ENCODE assay signal across 9 mouse cellular contexts in genomic region chr9:14512633-14513445, GRCm38 (mm10). TPM values are rescaled to one million over a fixed set of nuclear protein-coding genes. Genes with fewer than 3 reads are reported as not detected.
DNase-seq lines count a peak whose midpoint lies in the region; ATAC-seq and TF ChIP-seq lines count a peak whose summit lies in the region.
"Had no signal": no experiment of that assay in that cellular context is flagged by ENCODE, and none has a peak within 500 bp of the region (broad histone marks: within the 10 kb centered on the region; RNA-seq: fewer than 3 reads in every experiment).

No protein-coding gene starts in this region.

- ATAC-seq in heart, postnatal 0 days (ENCODE audit: insufficient read depth, low read depth): 0 out of 2 replicates have a peak, but pooled peaks have one; percentile 20

- no peaks in the 10 kb centered on the region for H3K9me3 ChIP-seq in ES-Bruce4 (replicated peaks; ENCODE audit: control insufficient read depth, insufficient read depth, low read length, poor library complexity, severe bottlenecking)
- no peaks in the 10 kb centered on the region for H3K9me3 ChIP-seq in heart, postnatal 0 days (replicated peaks; ENCODE audit: control insufficient read depth, low read length)

- H3K9ac ChIP-seq in ES-Bruce4 (ENCODE audit: low read depth, poor library complexity, severe bottlenecking): no peak overlapping the region
- H3K9ac ChIP-seq in heart, postnatal 0 days (replicated peaks; ENCODE audit: low read depth, low read length): no peak overlapping the region

- DNase-seq in 3T3-L1 (ENCODE audit: low read depth, low spot score): peak; percentile 80
- peak; percentile 72 for DNase-seq in embryo, embryonic 11 days
- DNase-seq in heart, postnatal 0 days (ENCODE audit: low spot score): peak; percentile 38
- DNase-seq in layer of hippocampus, postnatal 10 days (ENCODE audit: low spot score in 2 of 2): peak; percentile 24 to 50
- peak; percentile 61 for DNase-seq in lung, postnatal 36 days
- DNase-seq in right cerebral cortex, postnatal 4 days: peak; percentile 51
- DNase-seq in thymus, postnatal 0 days (ENCODE audit: low spot score): no peak

- no peaks in the 10 kb centered on the region for H3K4me1 ChIP-seq in ES-Bruce4 (ENCODE audit: control insufficient read depth, insufficient read depth, low read length)
- no peaks in the 10 kb centered on the region for H3K4me1 ChIP-seq in heart, postnatal 0 days (ENCODE audit: control insufficient read depth, insufficient read depth)

- H3K27me3 ChIP-seq in ES-Bruce4 (ENCODE audit: control insufficient read depth, insufficient read depth, low read length, poor library complexity, severe bottlenecking): no peaks in the 10 kb centered on the region
- H3K27me3 ChIP-seq in heart, postnatal 0 days (ENCODE audit: control insufficient read depth, insufficient read depth, low read length): no peaks in the 10 kb centered on the region

- H3K4me2 ChIP-seq in heart, postnatal 0 days (ENCODE audit: low read depth, low read length): no peak overlapping the region

- TF ChIP-seq CTCF in ES-Bruce4 (IDR thresholded peaks at IDR 0.05; ENCODE audit: low read depth, low read length): peak; percentile 63
- TF ChIP-seq CTCF in heart, postnatal 0 days (IDR thresholded peaks at IDR 0.05; ENCODE audit: low read depth): peak; percentile 78

- TF ChIP-seq EP300 in ES-Bruce4 (IDR thresholded peaks at IDR 0.05; ENCODE audit: insufficient read depth, low read depth, low read length): no peak
- no peak for TF ChIP-seq EP300 in heart, postnatal 0 days (IDR thresholded peaks at IDR 0.05; ENCODE audit: low read depth)

- no peak overlapping the region for H3K27ac ChIP-seq in ES-Bruce4 (ENCODE audit: insufficient read depth, low read length)
- no peak overlapping the region for H3K27ac ChIP-seq in heart, postnatal 0 days (ENCODE audit: low read depth)
- H3K27ac ChIP-seq: macrophage had no signal

- H3K4me3 ChIP-seq in ES-Bruce4 (ENCODE audit: low read depth, low read length): no peak overlapping the region
- no peak overlapping the region for H3K4me3 ChIP-seq in heart, postnatal 0 days (ENCODE audit: low read depth, low read length)

- TF ChIP-seq POLR2A in ES-Bruce4 (IDR thresholded peaks at IDR 0.05; ENCODE audit: insufficient read depth, low read length): no peak

- WGBS in heart, postnatal 0 days: 72% methylated on average over 9 of the region's 9 CpGs

- peaks cover 19% of the 10 kb centered on the region for H3K36me3 ChIP-seq in ES-Bruce4 (ENCODE audit: control insufficient read depth, insufficient read depth, low read length, poor library complexity, severe bottlenecking)
- H3K36me3 ChIP-seq in heart, postnatal 0 days (replicated peaks; ENCODE audit: control insufficient read depth, insufficient read depth, low read length): peaks cover 28% of the 10 kb centered on the region

RNA-seq across cellular contexts. Expression of gene Cwc15, which starts 12.4 kb away (rescaled TPM):
- polyA plus RNA-seq in ES-Bruce4 (2011; ENCODE audit: insufficient read depth, insufficient read length, low read depth, missing spikeins): 132 and 138 TPM in 2 replicates
- total RNA-seq in heart, postnatal 0 days (2014; rRNA removed; ENCODE audit: low replicate concordance): 26.3 and 37.9 TPM in 2 replicates
- polyA plus RNA-seq in heart, postnatal 0 days (2015; fragmentation: Nextera tagmentation; extraction: Ambion mirVana): 125 and 127 TPM in 2 replicates
- total RNA-seq in layer of hippocampus, postnatal 10 days (2021): 10 to 100 TPM; 76.0 to 84.4 TPM
- polyA plus RNA-seq in thymus, postnatal 0 days (2015; fragmentation: Nextera tagmentation; extraction: Ambion mirVana): 222 and 227 TPM in 2 replicates

RNA-seq across cellular contexts. Expression of gene Kdm4d, which starts 12.6 kb away (rescaled TPM):
- 0.37 and 0.52 TPM in 2 replicates for polyA plus RNA-seq in ES-Bruce4 (2011; ENCODE audit: insufficient read depth, insufficient read length, low read depth, missing spikeins)
- not detected in 2 replicates for total RNA-seq in heart, postnatal 0 days (2014; rRNA removed; ENCODE audit: low replicate concordance)
- polyA plus RNA-seq in heart, postnatal 0 days (2015; fragmentation: Nextera tagmentation; extraction: Ambion mirVana): 0.05 and 0.12 TPM in 2 replicates
- total RNA-seq in layer of hippocampus, postnatal 10 days (2021): 1 to 10 TPM; 2.2 to 2.3 TPM
- 0.36 and 0.44 TPM in 2 replicates for polyA plus RNA-seq in thymus, postnatal 0 days (2015; fragmentation: Nextera tagmentation; extraction: Ambion mirVana)
- polyA plus RNA-seq: macrophage had no signal
